Mouse (Mus musculus): ENCODE data around the gene Akt2.

DNA sequence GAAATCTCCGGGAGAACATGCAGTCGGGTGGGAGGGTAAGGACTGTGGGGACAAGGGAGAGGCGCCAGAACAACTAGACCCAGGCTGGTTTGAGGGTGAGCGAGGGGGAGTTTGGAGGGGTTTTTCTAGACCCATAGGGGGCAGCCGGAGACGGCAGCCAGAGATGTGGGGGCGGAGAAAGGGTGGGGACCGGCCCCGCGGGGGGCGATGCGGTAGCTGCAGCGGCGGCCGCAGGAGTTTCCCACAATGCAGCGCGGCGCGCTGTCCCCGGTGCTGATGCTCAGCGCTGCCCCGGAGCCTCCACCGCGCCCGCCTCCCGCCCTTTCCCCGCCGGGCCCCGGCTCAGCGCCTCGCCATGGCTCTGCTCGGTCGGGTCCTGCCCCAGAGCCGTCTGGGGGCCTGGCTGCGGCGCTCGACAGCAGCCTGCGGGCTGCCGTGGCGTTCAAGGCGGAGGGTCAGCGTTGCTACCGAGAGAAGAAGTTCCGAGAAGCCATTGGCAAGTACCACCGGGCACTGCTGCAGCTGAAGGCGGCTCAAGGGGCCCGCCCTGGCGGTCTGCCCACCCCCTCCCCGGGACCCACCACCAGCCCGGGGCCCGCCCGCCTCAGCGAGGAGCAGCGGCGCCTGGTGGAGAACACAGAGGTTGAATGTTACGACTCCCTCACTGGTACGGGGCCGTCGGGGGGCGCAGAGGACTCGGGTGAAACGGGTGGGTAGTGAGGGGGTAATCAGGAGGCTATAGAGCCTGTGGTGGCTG lies 62.5 kb downstream of the Akt2 start, which contains the start of gene Ttc9b:
- TF ChIP-seq MYOD1 (IDR thresholded peaks at IDR 0.05; ENCODE audit: control insufficient read depth, insufficient read length, low read depth) (no peak), CTCF (IDR thresholded peaks at IDR 0.05; ENCODE audit: control insufficient read depth, insufficient read depth, insufficient read length) (no peak), MAX (IDR thresholded peaks at IDR 0.05) (no peak), FOSL1 (IDR thresholded peaks at IDR 0.05; ENCODE audit: insufficient read depth, low read length, poor library complexity, severe bottlenecking) (no peak), CEBPB (IDR thresholded peaks at IDR 0.05; ENCODE audit: low read depth) (no peak)

Measured in C2C12 (cell line).